Mouse (Mus musculus): Measurements from ENCODE around the gene St8sia1. TPM values are rescaled to one million over a fixed set of nuclear protein-coding genes. Genes with fewer than 3 reads are reported as not detected.

The St8sia1 gene
- polyA plus RNA-seq, 1 experiment: 1.9 TPM

- no peak for DNase-seq (ENCODE audit: low read depth in 1 of 2, low spot score in 2 of 2)
- H3K4me1 ChIP-seq (ENCODE audit: control insufficient read depth, insufficient read depth, insufficient read length): no peaks in the 10 kb centered on the region
- no peak overlapping the region for H3K4me3 ChIP-seq (ENCODE audit: extremely low read depth, insufficient read depth, insufficient read length)
- H3K36me3 ChIP-seq (ENCODE audit: control insufficient read depth, insufficient read depth, low read length): peaks cover 35% of the 10 kb centered on the region
- 94% methylated on average over 5 of the region's 5 CpGs for WGBS
- H3K27me3 ChIP-seq (ENCODE audit: control insufficient read depth, insufficient read depth, low read length): no peaks in the 10 kb centered on the region
- TF ChIP-seq POLR2A (IDR thresholded peaks at IDR 0.05; ENCODE audit: low read depth, low read length) (no peak), CTCF (IDR thresholded peaks at IDR 0.05; ENCODE audit: extremely low read depth, insufficient read depth, insufficient read length, insufficient replicate concordance) (no peak)
- no peak overlapping the region for H3K27ac ChIP-seq (ENCODE audit: insufficient read depth, low read length)
Measured at GRCm38 (mm10) chr6:142773566-142773965, 190.7 kb downstream of the St8sia1 start.

DNA sequence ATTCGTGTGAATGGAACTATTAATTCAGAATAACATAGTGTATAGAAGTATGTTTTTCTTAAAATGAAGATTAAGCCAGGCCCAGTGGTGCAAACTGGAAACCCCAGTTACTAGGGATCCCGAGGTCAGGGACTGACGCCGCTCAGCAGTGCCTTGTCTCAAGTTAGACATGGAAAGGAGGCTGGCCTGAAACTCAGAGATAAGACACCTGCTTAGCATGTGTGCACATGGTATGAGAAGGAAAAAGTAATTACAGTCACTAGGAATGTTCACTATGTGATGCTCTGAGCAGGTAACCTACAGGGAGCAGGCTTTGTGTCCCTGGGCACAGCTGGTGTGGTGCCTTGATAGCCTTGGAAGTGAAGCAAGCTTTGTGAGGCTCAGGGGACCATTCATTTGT lies 192.6 kb downstream of the St8sia1 start:
- no peak for DNase-seq (ENCODE audit: low read depth in 1 of 2, low spot score in 2 of 2)
- Histone ChIP-seq H3K36me3 (ENCODE audit: control insufficient read depth, insufficient read depth, low read length) (peaks cover 39% of the 10 kb centered on the region), H3K27me3 (ENCODE audit: control insufficient read depth, insufficient read depth, low read length) (no peaks in the 10 kb centered on the region), H3K4me1 (ENCODE audit: control insufficient read depth, insufficient read depth, insufficient read length) (no peaks in the 10 kb centered on the region), H3K27ac (ENCODE audit: insufficient read depth, low read length) (no peak overlapping the region), H3K4me3 (ENCODE audit: extremely low read depth, insufficient read depth, insufficient read length) (no peak overlapping the region)
- WGBS: 82% methylated on average over 4 of the region's 4 CpGs
- TF ChIP-seq CTCF (IDR thresholded peaks at IDR 0.05; ENCODE audit: extremely low read depth, insufficient read depth, insufficient read length, insufficient replicate concordance) (no peak), POLR2A (IDR thresholded peaks at IDR 0.05; ENCODE audit: low read depth, low read length) (no peak)

Other genes starting within 250 kb of the St8sia1 start
- gene Cmas, start 207.8 kb downstream of the St8sia1 start, polyA plus RNA-seq (2012; rRNA removed): 34.3 and 34.5 TPM in 2 replicates
- gene Sult6b2, start 159.9 kb downstream of the St8sia1 start, polyA plus RNA-seq (2012; rRNA removed): not detected in 2 replicates
- 13.7 and 16.0 TPM in 2 replicates for gene C2cd5, start 135.7 kb upstream of the St8sia1 start, polyA plus RNA-seq (2012; rRNA removed)
- 38.3 and 121 TPM in 2 replicates for gene Etnk1, start 202.8 kb upstream of the St8sia1 start, polyA plus RNA-seq (2012; rRNA removed)

Measured in spleen, adult 2 months (tissue).